Mouse (Mus musculus): ENCODE measurements at regions not wholly inside any gene's neighbourhood (a gene's known extent, or its start where the extent isn't known, plus 50 kb on each side); places are given as distances from the start of the nearest gene placed in this dataset.

DNA sequence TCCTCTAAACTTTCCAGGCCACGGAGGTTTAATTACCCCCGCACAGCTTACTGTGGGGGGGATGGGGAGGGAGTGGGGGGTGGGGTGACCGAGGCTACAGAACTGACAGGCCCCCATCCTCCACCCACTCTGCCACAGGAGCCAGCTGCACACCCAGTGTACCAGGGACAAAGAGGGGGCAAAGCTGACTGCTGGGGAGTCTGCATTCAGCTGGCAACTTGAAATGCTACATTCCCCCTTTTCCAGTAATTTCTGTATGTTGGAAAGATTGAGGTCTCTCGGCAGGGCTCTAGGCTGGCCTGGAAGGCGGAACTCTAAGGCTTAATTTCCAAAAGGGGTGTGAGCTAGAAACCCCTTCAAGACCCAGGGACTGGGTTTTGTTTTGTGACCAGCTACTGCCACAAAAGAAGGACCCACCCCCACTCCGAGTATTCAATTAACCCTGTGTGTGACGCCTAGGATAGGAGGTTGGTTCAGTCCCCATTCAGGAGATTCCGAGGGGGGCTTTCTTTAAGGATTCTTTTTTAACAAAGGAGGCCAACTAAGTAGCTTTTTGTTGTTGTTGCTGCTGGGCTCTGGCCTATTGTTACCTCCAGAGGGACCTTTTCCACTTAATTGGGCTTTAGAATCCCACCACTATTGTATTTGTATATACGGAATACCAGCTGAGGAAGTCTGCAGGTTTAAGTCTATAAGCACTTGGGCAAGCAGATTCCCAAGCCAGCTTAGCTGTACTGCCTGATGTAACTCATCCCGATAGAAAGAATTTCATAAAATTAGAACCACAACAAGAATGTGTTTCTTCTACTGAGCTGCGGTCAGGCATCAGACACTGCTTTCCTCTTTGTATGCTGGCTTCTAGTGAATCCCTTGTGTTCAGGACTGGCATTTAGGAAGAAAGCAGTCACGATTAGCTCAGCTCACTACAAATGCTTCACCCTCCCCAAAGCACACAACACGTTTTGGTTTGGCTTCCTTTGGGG is 191.2 kb downstream of the Sox11 start:
- no peak for ATAC-seq (replicated peaks; ENCODE audit: low read depth, poor library complexity, severe bottlenecking)

DNA sequence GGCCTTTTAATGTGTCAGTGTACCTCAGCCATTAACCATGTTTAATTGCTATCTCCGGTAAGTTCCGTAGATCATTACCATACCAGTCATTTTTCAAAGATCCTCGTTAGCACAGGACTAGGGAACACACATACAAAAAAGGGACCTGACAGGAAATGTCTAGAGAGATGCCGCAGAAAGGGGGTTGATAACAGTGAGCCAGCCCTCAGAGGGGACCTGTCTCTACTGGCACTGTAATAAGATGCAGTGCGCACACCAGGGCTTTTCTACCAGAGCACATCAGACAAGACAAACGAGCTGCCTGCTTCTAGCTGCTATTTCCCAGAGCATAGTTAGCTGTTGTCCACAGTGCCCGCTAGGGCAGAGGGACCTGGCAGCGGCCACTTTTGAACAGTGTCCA is 199.1 kb downstream of the Sox11 start:
- ATAC-seq (replicated peaks; ENCODE audit: low read depth, poor library complexity, severe bottlenecking): no peak

- ATAC-seq (replicated peaks; ENCODE audit: low read depth, poor library complexity, severe bottlenecking): no peak
Observed at GRCm38 (mm10) chr12:27140335-27140702, 202.1 kb downstream of the Sox11 start.

- ATAC-seq (replicated peaks; ENCODE audit: low read depth, poor library complexity, severe bottlenecking): no peak
Observed at GRCm38 (mm10) chr12:27139683-27140334, 202.6 kb downstream of the Sox11 start.

GRCm38 (mm10) chr12:27138663-27139633 is 203.4 kb downstream of the Sox11 start:
- no peak for ATAC-seq (replicated peaks; ENCODE audit: low read depth, poor library complexity, severe bottlenecking)

DNA sequence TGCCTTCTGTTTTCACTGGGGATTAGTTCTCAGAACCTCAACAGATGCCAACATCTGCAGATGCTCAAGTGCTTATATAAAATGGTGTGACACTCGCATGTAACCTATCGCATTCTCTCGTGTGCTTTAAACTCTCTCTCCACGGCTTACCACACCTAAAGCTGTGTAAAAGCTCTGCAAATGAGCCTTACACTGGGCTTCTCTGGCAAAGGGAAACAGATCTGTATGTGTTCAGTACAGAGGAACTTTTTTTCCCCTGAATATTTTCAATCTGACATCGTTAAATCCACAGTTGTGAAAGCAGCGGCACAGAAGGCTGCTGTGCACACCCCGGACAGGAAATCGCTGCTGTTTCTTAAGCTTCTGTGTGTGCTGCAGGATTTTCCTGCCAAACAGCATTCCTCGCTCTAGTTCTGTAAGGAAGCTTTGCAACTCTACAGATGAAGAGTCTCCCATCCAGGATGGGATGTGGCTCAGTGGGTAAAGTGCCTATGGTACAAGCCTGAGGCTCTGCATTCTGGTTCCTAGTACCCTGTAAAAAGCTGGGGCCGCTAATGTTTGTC is 206.3 kb downstream of the Sox11 start:
- ATAC-seq (replicated peaks; ENCODE audit: low read depth, poor library complexity, severe bottlenecking): no peak

- ATAC-seq (replicated peaks; ENCODE audit: low read depth, poor library complexity, severe bottlenecking): no peak
Observed at GRCm38 (mm10) chr12:27130544-27130943, 211.8 kb downstream of the Sox11 start.

DNA sequence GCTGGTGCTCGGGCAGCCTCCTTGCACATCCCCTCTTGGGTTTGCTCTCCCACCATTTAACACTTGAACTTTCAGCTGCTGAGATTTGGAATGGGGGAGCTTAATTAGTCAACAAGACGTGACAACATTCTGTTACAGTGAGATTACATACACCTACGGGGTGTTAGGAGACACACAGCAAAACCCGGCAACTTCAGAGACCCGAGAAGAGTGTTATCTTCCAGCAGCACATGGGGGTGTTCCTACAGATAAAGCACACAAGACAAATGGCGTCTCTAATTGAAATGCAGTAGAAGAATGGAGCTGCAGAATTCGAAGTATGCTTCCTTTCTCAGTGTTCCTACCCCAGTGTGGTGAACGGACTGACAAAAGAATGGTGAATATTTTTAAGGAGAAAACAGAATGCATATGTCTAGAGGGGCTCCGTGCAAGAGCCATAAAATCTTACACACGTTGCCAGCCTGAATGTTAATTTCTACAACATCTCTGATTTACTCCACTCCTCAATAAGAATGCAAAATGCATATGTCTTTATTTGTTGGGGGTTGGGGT is 215.2 kb downstream of the Sox11 start:
- no peak for ATAC-seq (replicated peaks; ENCODE audit: low read depth, poor library complexity, severe bottlenecking)

DNA sequence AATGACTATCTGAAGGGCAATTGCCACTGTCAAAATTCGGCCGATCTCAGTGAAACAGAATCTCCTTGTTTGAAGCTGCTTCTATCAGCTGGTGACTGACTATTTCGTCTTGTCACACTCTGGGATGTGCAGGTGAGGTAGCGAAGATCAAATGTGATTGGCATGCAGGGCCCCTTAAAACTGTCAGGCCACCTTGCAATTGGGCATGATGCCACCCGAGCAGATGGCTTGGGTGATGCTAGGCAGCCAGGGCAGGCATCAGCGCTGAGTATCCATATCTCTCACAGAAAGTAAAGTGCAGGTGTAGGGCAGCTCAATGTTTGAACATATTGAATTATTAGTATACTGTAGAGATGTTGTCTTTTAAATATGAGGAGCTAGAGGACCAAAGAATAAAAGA is 223.8 kb downstream of the Sox11 start:
- ATAC-seq (replicated peaks; ENCODE audit: low read depth, poor library complexity, severe bottlenecking): no peak

DNA sequence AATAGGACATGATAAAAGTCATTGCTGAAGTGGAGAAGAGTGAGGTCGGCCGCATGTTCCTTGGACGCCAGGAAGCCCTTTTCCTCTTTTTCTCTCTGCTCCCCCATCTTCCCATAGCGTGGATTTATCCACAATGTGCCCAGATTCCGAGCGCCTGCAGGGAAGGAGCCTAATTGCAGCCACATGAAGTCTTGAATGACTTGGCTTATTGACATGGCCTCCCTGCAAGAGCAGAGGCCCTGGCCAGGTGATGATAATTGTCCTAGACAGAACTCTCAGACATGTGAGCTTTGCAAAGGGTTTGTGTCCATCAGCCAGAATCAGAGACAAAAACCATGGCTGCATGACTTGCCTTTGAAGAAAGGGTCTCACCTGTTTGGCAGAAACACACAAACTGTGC is 227.0 kb downstream of the Sox11 start:
- ATAC-seq (replicated peaks; ENCODE audit: low read depth, poor library complexity, severe bottlenecking): no peak

- no peak for ATAC-seq (replicated peaks; ENCODE audit: low read depth, poor library complexity, severe bottlenecking)
Observed at GRCm38 (mm10) chr12:27104925-27105571, 237.3 kb downstream of the Sox11 start.

- no peak for ATAC-seq (replicated peaks; ENCODE audit: low read depth, poor library complexity, severe bottlenecking)
Observed at GRCm38 (mm10) chr12:27102996-27103395, 239.4 kb downstream of the Sox11 start.

DNA sequence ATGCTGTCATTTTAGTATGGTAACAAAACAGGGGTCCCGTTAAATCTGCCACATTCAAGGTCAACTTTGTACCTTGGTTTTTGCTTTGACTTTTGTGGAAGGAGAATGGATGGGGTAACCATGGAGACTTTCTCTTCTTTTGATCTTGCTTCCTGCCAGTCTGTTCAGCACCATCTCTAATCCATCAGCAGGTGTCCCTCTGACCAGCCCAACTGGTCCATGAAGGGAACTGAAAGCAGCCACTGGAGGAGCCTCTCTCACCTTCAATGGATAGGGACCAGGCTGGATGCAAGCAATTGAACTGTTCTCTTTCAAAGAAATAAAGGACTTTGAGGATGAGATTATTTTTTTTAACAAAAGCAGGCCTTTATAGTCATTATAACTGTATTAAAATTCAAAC is 253.2 kb downstream of the Sox11 start:
- ATAC-seq (replicated peaks; ENCODE audit: low read depth, poor library complexity, severe bottlenecking): no peak

- no peak for ATAC-seq (replicated peaks; ENCODE audit: low read depth, poor library complexity, severe bottlenecking)
Observed at GRCm38 (mm10) chr12:27085890-27086289, 256.5 kb downstream of the Sox11 start.

DNA sequence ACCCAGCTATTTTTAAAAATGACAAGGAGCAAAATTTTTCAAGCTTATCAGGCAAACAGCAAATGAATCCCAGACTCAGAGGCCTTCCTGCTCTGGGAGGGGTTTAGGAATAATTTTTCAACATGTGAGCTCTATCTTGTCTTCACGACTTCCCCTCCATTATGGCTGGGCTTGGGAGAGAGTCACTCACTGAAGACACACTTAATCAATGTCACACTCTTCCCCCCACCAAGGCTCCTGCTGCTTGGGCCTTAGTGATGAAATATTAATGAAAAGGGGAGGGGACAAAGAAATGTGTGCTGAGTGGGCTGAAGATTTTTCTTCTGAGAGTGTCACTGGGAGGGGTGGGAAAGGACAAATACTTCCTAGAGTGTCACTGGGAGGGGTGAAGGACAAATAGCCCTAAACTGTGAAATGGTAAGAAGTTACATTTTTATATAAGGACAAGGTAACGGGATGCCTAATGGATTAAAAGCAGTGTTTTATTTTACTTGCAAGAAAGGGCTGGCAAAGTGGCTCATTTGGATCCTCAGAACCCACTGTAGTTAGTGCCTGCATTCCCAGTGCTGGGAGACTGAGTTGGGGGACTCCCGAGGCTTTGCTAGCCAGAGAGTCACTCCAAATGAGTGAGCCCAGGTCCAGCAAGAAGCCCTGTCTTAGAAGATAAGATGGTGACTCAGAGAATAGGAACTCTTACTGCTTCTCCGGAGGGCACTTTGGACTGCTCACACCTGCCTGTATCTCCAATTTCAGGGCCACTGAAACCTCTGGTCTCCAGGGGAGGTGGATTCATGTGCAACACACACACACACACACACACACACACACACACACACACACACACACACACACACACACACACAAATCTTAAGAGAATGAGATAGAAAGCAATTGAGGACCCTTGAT is 258.5 kb downstream of the Sox11 start:
- no peak for ATAC-seq (replicated peaks; ENCODE audit: low read depth, poor library complexity, severe bottlenecking)

DNA sequence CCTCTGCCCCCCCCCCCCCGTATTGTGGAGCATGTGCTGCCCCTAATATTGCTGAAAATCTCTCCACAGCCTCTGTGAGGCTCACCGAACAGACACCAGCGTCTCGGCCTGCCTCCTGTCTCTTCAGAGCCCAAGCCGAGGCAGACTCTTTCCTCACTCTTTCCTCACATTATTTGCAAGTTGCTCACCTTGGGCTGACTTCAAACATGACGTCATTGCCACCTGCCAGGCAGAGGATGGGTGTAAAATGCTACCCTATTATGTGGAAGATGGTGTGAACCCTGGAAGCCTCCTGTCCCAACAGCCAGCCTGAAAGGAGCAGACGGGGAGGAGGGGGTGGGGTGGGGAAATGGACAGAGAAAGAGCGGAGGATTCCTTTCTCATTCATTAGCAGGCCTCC is 259.3 kb downstream of the Sox11 start:
- no peak for ATAC-seq (replicated peaks; ENCODE audit: low read depth, poor library complexity, severe bottlenecking)

- no peak for ATAC-seq (replicated peaks; ENCODE audit: low read depth, poor library complexity, severe bottlenecking)
Observed at GRCm38 (mm10) chr12:27082624-27083023, 259.8 kb downstream of the Sox11 start.

DNA sequence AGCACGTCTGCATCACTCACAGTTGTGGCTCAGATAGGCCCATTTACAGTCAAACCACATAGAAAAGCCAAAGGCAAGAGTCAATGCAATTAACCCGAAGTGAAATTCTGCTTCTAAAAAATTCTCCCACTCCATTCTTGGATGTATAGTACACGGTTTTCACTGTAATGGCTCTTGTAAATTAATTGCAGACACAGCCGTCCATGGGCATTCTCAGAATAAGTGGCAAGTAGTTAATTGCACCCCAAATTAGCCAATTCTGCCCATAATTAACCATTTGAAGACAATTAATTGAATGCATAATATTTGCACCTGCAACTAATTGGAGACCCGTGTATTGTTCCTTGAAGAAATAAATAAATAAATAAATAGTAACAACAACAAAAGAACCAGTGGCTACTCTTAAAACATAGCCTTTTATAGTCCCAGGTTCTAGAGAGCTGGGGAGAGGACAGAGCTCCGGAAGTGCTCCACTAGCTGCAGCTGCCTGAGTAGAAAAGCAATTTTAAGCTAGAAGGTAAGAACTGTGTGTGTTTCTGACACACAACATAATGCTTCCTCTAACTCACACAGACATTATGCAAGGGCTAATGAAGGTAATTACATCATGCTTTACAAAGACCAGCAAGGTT is 266.2 kb downstream of the Sox11 start:
- ATAC-seq (replicated peaks; ENCODE audit: low read depth, poor library complexity, severe bottlenecking): no peak
